8 mouse cellular contexts compared by ENCODE assay signal in the genomic region with DNA sequence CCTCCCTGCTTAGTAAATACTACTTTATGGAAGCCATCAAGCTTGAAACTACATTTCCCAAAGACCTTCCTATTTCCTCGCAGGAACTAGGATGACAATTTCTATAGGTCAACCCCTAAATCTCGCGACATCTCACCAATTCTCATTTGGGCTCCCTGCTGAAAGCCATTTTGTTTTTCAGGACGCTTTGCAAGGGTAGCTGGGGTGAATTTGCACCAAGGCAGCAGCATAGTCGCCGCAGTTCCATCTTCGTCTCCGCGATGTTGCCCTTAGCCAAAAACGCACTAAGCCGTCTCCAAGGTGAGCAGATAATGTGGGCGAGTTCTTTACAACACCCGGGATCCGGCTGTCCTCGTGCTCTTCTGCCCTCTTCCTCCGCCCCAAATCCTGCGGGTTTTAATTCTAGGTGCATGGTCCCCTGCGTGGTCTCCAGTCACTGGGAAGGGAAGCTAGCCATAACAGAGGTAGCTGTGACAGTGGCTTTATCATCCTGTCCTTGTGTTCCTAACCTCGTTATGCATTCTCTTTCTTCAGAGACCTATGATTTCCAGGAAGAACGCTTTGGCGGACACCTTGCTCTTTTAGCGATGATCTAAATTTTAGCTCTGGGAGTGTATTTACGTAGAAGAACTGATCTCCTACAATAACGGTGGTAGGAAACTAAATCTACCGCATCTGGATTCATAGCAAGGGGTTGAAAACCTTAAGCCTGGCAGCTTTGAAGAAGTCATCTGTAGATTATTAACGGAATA. TPM values are rescaled to one million over a fixed set of nuclear protein-coding genes. Genes with fewer than 3 reads are reported as not detected.
DNase-seq lines count a peak whose midpoint lies in the region; ATAC-seq and TF ChIP-seq lines count a peak whose summit lies in the region.

A gene (plus strand): TSS at position 130 of the 752 bp plus-strand sequence.

- H3K9me3 ChIP-seq in lung, embryonic 14.5 days (ENCODE audit: low read depth, low read length), result no peaks in the 10 kb centered on the region

- peak; percentile 92 for DNase-seq in NIH3T3 (ENCODE audit: low read depth)
- peak; percentile 82 for DNase-seq in cerebellum, adult 9-11 months
- DNase-seq in layer of hippocampus, adult 8-10 months (ENCODE audit: low spot score in 2 of 2), result peak; percentile 62 to 69
- DNase-seq in lung, embryonic 14.5 days, result peak; percentile 96
- DNase-seq in thymus, adult 2 months, result peak; percentile 79

- peak within 1 kb of the TSS; percentile 47 for H3K9ac ChIP-seq in lung, embryonic 14.5 days

- H3K4me2 ChIP-seq in lung, embryonic 14.5 days, result peak within 1 kb of the TSS; percentile 56

- 0 out of 2 replicates have a peak, but pooled peaks cover 10% of the 10 kb centered on the region for H3K36me3 ChIP-seq in lung, embryonic 14.5 days (ENCODE audit: insufficient read depth)
- 0 out of 2 replicates have a peak, but pooled peaks cover 3% of the 10 kb centered on the region for H3K36me3 ChIP-seq in thymus, adult 2 months (ENCODE audit: control insufficient read depth, insufficient read depth, low read length)

- TF ChIP-seq POLR2A in olfactory bulb, adult 2 months (IDR thresholded peaks at IDR 0.05; ENCODE audit: insufficient read depth, low read depth, low read length), result no peak
- TF ChIP-seq POLR2A in thymus, adult 2 months (IDR thresholded peaks at IDR 0.05; ENCODE audit: control insufficient read depth, extremely low read depth, insufficient read depth, low read length, poor library complexity), result no peak

- peak within 1 kb of the TSS; percentile 45 for H3K4me3 ChIP-seq in lung, embryonic 14.5 days (ENCODE audit: low read depth, low read length)
- peak within 1 kb of the TSS; percentile 91 for H3K4me3 ChIP-seq in olfactory bulb, adult 2 months (ENCODE audit: insufficient read depth, low read depth, low read length)
- H3K4me3 ChIP-seq in thymus, adult 2 months (ENCODE audit: control insufficient read depth, insufficient read depth, low read length), result peak within 1 kb of the TSS; percentile 100

- peak; percentile 85 for ATAC-seq in frontal cortex, adult (ENCODE audit: low TSS enrichment)
- peak; percentile 50 to 51 for ATAC-seq in hematopoietic stem cell, adult 5-6 weeks (replicated peaks in 1 of 2; ENCODE audit: insufficient read depth in 1 of 2, low FRiP score in 2 of 2, low TSS enrichment in 1 of 2, low read depth in 1 of 2, poor library complexity in 2 of 2, severe bottlenecking in 2 of 2)
- ATAC-seq in lung, embryonic 14.5 days (ENCODE audit: insufficient read depth), result peak; percentile 30; the same call in 1 of the 2 replicates

- peak within 1 kb of the TSS; percentile 79 for H3K27ac ChIP-seq in lung, embryonic 14.5 days (ENCODE audit: low read depth)
- H3K27ac ChIP-seq in olfactory bulb, adult 2 months (ENCODE audit: insufficient read depth, low read depth, low read length), result peak within 1 kb of the TSS; percentile 85
- peak within 1 kb of the TSS; percentile 94 for H3K27ac ChIP-seq in thymus, adult 2 months (ENCODE audit: control insufficient read depth, insufficient read depth, low read length)

- WGBS in lung, embryonic 14.5 days, result 11% methylated on average over 26 of the region's 26 CpGs
- 14% methylated on average over 26 of the region's 26 CpGs for WGBS in olfactory bulb, adult 2 months
- WGBS in thymus, adult 2 months, result 1% methylated on average over 26 of the region's 26 CpGs

- no peak for TF ChIP-seq CTCF in lung, embryonic 14.5 days (IDR thresholded peaks at IDR 0.05; ENCODE audit: low read depth)
- no peak for TF ChIP-seq CTCF in olfactory bulb, adult 2 months (IDR thresholded peaks at IDR 0.05; ENCODE audit: insufficient read depth, low read depth, low read length)
- TF ChIP-seq CTCF in thymus, adult 2 months (IDR thresholded peaks at IDR 0.05; ENCODE audit: borderline replicate concordance, control insufficient read depth, extremely low read depth, insufficient read depth, low read length, poor library complexity), result no peak

- no peaks in the 10 kb centered on the region for H3K27me3 ChIP-seq in lung, embryonic 14.5 days (ENCODE audit: insufficient read depth, low read length)
- H3K27me3 ChIP-seq in thymus, adult 2 months (ENCODE audit: control insufficient read depth, insufficient read depth, low read length), result no peaks in the 10 kb centered on the region

- H3K4me1 ChIP-seq in lung, embryonic 14.5 days (ENCODE audit: insufficient read depth), result no peaks in the 10 kb centered on the region
- no peaks in the 10 kb centered on the region for H3K4me1 ChIP-seq in olfactory bulb, adult 2 months (ENCODE audit: control insufficient read depth, insufficient read depth, low read length)
- 0 out of 2 replicates have a peak, but pooled peaks cover 2% of the 10 kb centered on the region for H3K4me1 ChIP-seq in thymus, adult 2 months (replicated peaks; ENCODE audit: control insufficient read depth, insufficient read depth, low read length)

RNA-seq across cellular contexts. Expression of the gene that starts here (rescaled TPM):
- total RNA-seq in hematopoietic stem cell, adult 5-6 weeks (2017), result 297 and 349 TPM in 2 replicates
- 100 to 1,000 TPM; 293 to 338 (median 317) TPM for total RNA-seq in layer of hippocampus, adult 8-10 months (2022)
- 327 and 365 TPM in 2 replicates for polyA plus RNA-seq in lung, embryonic 14.5 days (2014; fragmentation: Nextera tagmentation; extraction: Ambion mirVana)
- not detected in 2 replicates for polyA plus RNA-seq in olfactory bulb, adult 2 months (2012; ENCODE audit: insufficient read depth, insufficient read length, low replicate concordance, missing spikeins)
- polyA plus RNA-seq in thymus, adult 2 months (2012; rRNA removed), result 112 and 183 TPM in 2 replicates

Comparison
In these comparisons a context has a peak if more than half of its experiments do, and no peak if none do; other contexts are left out.
1. Peak in every context shown above with its lines: DNase-seq, ATAC-seq, H3K4me3 ChIP-seq and H3K27ac ChIP-seq.
2. ATAC-seq: peak in every context shown above with its lines; median percentile 85 in frontal cortex, adult; 50 in hematopoietic stem cell, adult 5-6 weeks; 30 in lung, embryonic 14.5 days.
3. H3K4me3 ChIP-seq: peak in every context shown above with its lines; median percentile 100 in thymus, adult 2 months; 91 in olfactory bulb, adult 2 months; 45 in lung, embryonic 14.5 days.